Mouse (Mus musculus) colon, adult 2 months (tissue): ENCODE results near the gene Wdr5b. TPM values are rescaled to one million over a fixed set of nuclear protein-coding genes. Genes with fewer than 3 reads are reported as not detected.

ENCODE experiments used
- polyA plus RNA-seq: library from polyadenylated mRNA; depleted of rRNA; stranded (reverse); fragments of >200 nt; gene quantifications from 2 replicates; pipeline ENCODE4 v1.2.3, GENCODE M21; 2012; rRNA removed

Wdr5b gene
- polyA plus RNA-seq = 0.91 and 0.95 TPM in 2 replicates

GRCm38 (mm10) chr16:36040640-36041624 lies at the start of gene Wdr5b:
Wdr5b (plus strand) TSS chr16:36041190.

GRCm38 (mm10) chr16:36071450-36072379 lies 30.7 kb downstream of the Wdr5b start, which contains the start of the genes Fam162a and Ccdc58:
Fam162a (minus strand) TSS chr16:36071594.
Ccdc58 (plus strand) TSS chr16:36071685.

Other genes starting within 250 kb of the Wdr5b start
- gene Parp14, start 169.6 kb upstream of the Wdr5b start, polyA plus RNA-seq = 4.2 and 5.5 TPM in 2 replicates
- 5.6 TPM in 2 replicates for gene Parp9, start 102.7 kb upstream of the Wdr5b start, polyA plus RNA-seq
- 7.6 and 8.2 TPM in 2 replicates for gene Dtx3l, start 102.0 kb upstream of the Wdr5b start, polyA plus RNA-seq
- gene Kpna1, start 62.4 kb upstream of the Wdr5b start, polyA plus RNA-seq = 3.3 and 3.7 TPM in 2 replicates
- gene Fam162a, start 30.4 kb downstream of the Wdr5b start, polyA plus RNA-seq = 61.7 and 89.2 TPM in 2 replicates
- gene Ccdc58, start 30.5 kb downstream of the Wdr5b start, polyA plus RNA-seq = 4.5 and 5.0 TPM in 2 replicates
- 0.03 TPM in 1 of 2 replicates, not detected in the other for gene Csta1, start 90.1 kb downstream of the Wdr5b start, polyA plus RNA-seq
- not detected in 2 replicates for gene Stfa2l1, start 115.6 kb downstream of the Wdr5b start, polyA plus RNA-seq
- not detected in 2 replicates for gene Gm5483, start 143.0 kb downstream of the Wdr5b start, polyA plus RNA-seq
- gene Gm5416, start 169.2 kb downstream of the Wdr5b start, polyA plus RNA-seq = not detected in 2 replicates
- gene 2010005H15Rik, start 180.3 kb downstream of the Wdr5b start, polyA plus RNA-seq = 0.28 TPM in 1 of 2 replicates, not detected in the other
- not detected in 2 replicates for gene Stfa1, start 235.8 kb downstream of the Wdr5b start, polyA plus RNA-seq